Mouse (Mus musculus): ENCODE measurements around the gene Atp10b. TPM values are rescaled to one million over a fixed set of nuclear protein-coding genes. Genes with fewer than 3 reads are reported as not detected.
"Not testable (repeated sequence)": the region's sequence is repeated elsewhere in the genome, so short reads cannot be mapped to it uniquely, and the experiment has no call there.

Gene Atp10b
- polyA plus RNA-seq (2012), result 0.01 TPM in 2 replicates

DNA sequence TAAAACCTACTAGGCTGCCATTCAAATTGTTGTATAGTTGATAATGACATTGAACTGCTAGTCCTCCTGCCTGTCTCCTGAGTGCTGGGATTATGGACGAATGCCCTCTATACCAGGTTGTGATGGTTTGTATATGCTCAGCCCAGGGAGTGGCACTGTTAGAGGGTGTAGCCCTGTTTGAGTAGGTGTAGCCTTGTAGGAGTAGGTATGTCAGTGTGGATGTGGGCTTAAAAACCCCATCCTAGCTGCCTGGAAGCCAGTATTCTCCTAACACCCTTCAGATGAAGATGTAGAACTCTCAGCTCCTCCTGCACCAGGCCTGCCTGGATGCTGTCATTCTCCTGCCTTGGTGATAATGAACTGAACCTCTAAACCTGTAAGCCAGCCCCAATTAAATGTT, at the start of gene Atp10b:
Atp10b (plus strand) TSS at position 301 of the 400 bp plus-strand sequence.
- H3K9me3 ChIP-seq (ENCODE audit: control insufficient read depth, low read length), result no peaks in the 10 kb centered on the region; the same call in 1 of the 2 replicates
- no peaks in the 10 kb centered on the region for H3K36me3 ChIP-seq (ENCODE audit: control insufficient read depth)
- no peaks in the 10 kb centered on the region for H3K27me3 ChIP-seq (ENCODE audit: control insufficient read depth)
- no peaks in the 10 kb centered on the region for H3K4me1 ChIP-seq (ENCODE audit: control insufficient read depth)
- H3K4me3 ChIP-seq (replicated peaks), result no peak within 1 kb of the TSS
- TF ChIP-seq TAL1 (IDR thresholded peaks at IDR 0.05; ENCODE audit: low read length) (no peak), GATA1 (IDR thresholded peaks at IDR 0.05; ENCODE audit: low read length) (no peak)

DNA sequence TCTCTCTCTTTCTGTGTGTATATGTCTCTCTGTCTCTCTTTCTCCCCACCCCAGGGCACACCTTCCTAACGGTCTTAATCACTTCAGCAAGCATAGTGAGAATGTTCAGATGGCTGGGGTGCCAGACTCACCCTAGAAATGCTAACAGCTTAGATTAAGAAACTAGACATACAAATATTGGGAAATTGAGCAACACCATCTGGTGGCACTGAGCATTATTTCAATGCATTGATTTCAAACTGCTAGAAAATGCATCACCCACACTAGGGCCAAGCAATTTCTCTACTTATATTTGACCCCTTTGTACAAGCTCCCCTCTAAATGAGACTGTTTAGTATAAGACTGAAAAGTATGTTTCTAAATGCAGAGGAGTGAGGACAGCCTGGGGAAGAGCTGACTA, 48.3 kb upstream of the Atp10b start:
- no peaks in the 10 kb centered on the region for H3K36me3 ChIP-seq (ENCODE audit: control insufficient read depth)
- TF ChIP-seq TAL1 (IDR thresholded peaks at IDR 0.05; ENCODE audit: low read length) (no peak), GATA1 (IDR thresholded peaks at IDR 0.05; ENCODE audit: low read length) (no peak)
- 0 out of 2 replicates have a peak, but pooled peaks cover 2% of the 10 kb centered on the region for H3K9me3 ChIP-seq (ENCODE audit: control insufficient read depth, low read length)
- H3K4me3 ChIP-seq (replicated peaks), result no peak overlapping the region
- no peaks in the 10 kb centered on the region for H3K4me1 ChIP-seq (ENCODE audit: control insufficient read depth)
- H3K27me3 ChIP-seq (ENCODE audit: control insufficient read depth), result no peaks in the 10 kb centered on the region

GRCm38 (mm10) chr11:43125908-43126477, 23.7 kb upstream of the Atp10b start:
- Histone ChIP-seq H3K36me3 (ENCODE audit: control insufficient read depth) (no peaks in the 10 kb centered on the region), H3K4me1 (ENCODE audit: control insufficient read depth) (no peaks in the 10 kb centered on the region), H3K9me3 (ENCODE audit: control insufficient read depth, low read length) (peaks cover 4% of the 10 kb centered on the region; the same call in 1 of the 2 replicates), H3K27me3 (ENCODE audit: control insufficient read depth) (no peaks in the 10 kb centered on the region), H3K4me3 (replicated peaks) (no peak overlapping the region)
- TF ChIP-seq GATA1 (IDR thresholded peaks at IDR 0.05; ENCODE audit: low read length) (no peak), TAL1 (IDR thresholded peaks at IDR 0.05; ENCODE audit: low read length) (no peak)

- H3K27me3 ChIP-seq (ENCODE audit: control insufficient read depth); H3K4me1 ChIP-seq (ENCODE audit: control insufficient read depth); H3K4me3 ChIP-seq (replicated peaks); H3K9me3 ChIP-seq (ENCODE audit: control insufficient read depth, low read length); H3K36me3 ChIP-seq (ENCODE audit: control insufficient read depth): not testable (repeated sequence)
Measured at GRCm38 (mm10) chr11:43126573-43126972, 23.1 kb upstream of the Atp10b start.

DNA sequence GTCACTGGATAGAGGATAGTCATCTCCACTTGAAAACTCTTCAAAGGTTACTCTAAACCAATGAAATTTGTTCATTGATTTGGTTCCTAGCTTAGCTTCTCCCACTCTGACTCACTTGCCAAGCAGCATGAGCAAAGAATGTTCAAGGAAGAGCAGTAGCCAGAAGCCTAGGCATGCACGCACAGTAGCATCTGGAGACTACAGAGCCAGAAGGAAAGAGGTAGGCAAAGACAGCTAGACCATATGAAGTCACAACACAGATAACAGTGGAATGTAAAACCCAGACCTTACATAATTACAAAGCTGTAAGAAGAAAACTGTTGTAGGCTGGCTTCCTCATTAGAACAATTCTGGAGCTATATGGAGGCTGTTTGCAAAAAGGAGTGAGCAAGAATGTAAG, 8.4 kb upstream of the Atp10b start:
- Histone ChIP-seq H3K27me3 (ENCODE audit: control insufficient read depth) (no peaks in the 10 kb centered on the region), H3K9me3 (ENCODE audit: control insufficient read depth, low read length) (no peaks in the 10 kb centered on the region), H3K4me1 (ENCODE audit: control insufficient read depth) (no peaks in the 10 kb centered on the region), H3K4me3 (replicated peaks) (no peak overlapping the region), H3K36me3 (ENCODE audit: control insufficient read depth) (no peaks in the 10 kb centered on the region)
- TF ChIP-seq GATA1 (IDR thresholded peaks at IDR 0.05; ENCODE audit: low read length), result no peak
- TF ChIP-seq TAL1 (IDR thresholded peaks at IDR 0.05; ENCODE audit: low read length), result no peak

DNA sequence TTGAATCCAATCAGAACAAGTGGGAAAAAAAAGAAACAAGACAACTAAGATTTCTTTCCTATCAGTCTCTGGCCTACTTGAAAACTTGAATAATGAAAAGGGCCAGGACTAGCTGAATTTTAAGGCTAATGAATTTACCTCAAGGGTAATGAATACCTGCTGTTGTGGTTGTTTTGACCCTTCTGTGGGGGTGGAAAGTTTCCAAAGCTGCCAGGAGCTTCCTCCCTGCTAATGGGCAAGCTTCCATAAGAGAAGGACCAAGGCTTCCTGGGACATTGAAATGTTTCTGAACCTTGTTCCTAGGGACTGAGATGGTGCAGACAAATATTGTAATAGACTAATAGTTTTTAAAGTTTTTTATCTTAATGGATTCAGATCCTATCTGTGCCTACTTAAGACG, 6.9 kb upstream of the Atp10b start:
- Histone ChIP-seq H3K36me3 (ENCODE audit: control insufficient read depth) (no peaks in the 10 kb centered on the region), H3K4me1 (ENCODE audit: control insufficient read depth) (no peaks in the 10 kb centered on the region), H3K27me3 (ENCODE audit: control insufficient read depth) (no peaks in the 10 kb centered on the region), H3K4me3 (replicated peaks) (no peak overlapping the region), H3K9me3 (ENCODE audit: control insufficient read depth, low read length) (no peaks in the 10 kb centered on the region)
- no peak for TF ChIP-seq GATA1 (IDR thresholded peaks at IDR 0.05; ENCODE audit: low read length)
- no peak for TF ChIP-seq TAL1 (IDR thresholded peaks at IDR 0.05; ENCODE audit: low read length)

GRCm38 (mm10) chr11:43144178-43144577, 5.5 kb upstream of the Atp10b start:
- TF ChIP-seq TAL1 (IDR thresholded peaks at IDR 0.05; ENCODE audit: low read length) (no peak), GATA1 (IDR thresholded peaks at IDR 0.05; ENCODE audit: low read length) (no peak)
- no peaks in the 10 kb centered on the region for H3K4me1 ChIP-seq (ENCODE audit: control insufficient read depth)

DNA sequence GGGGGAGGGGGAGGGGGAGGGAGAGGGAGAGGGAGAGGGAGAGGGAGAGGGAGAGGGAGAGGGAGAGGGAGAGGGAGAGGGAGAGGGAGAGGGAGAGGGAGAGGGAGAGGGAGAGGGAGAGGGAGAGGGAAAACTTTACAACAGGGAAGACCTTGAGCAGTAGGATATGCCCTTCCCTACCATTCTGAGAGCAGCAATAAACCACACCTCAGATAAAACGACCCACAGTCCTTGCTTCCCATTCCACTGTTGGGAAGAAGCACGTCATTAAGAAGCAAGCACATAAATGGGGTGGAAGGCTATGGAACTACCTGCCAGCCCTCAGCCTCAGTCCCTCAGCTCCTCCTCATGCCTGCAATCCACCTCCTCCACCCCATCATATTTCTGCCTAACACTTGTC, 4.8 kb upstream of the Atp10b start:
- not testable (repeated sequence) for H3K27me3 ChIP-seq (ENCODE audit: control insufficient read depth)

More at GRCm38 (mm10) chr11:43144178-43144577, 5.5 kb upstream of the Atp10b start:
- Histone ChIP-seq H3K27me3 (ENCODE audit: control insufficient read depth) (no peaks in the 10 kb centered on the region), H3K9me3 (ENCODE audit: control insufficient read depth, low read length) (no peaks in the 10 kb centered on the region), H3K36me3 (ENCODE audit: control insufficient read depth) (no peaks in the 10 kb centered on the region), H3K4me3 (replicated peaks) (no peak overlapping the region)

GRCm38 (mm10) chr11:43147380-43147779, 2.3 kb upstream of the Atp10b start:
- Histone ChIP-seq H3K9me3 (ENCODE audit: control insufficient read depth, low read length) (no peaks in the 10 kb centered on the region; the same call in 1 of the 2 replicates), H3K4me1 (ENCODE audit: control insufficient read depth) (no peaks in the 10 kb centered on the region), H3K4me3 (replicated peaks) (no peak overlapping the region), H3K36me3 (ENCODE audit: control insufficient read depth) (no peaks in the 10 kb centered on the region), H3K27me3 (ENCODE audit: control insufficient read depth) (no peaks in the 10 kb centered on the region)
- TF ChIP-seq TAL1 (IDR thresholded peaks at IDR 0.05; ENCODE audit: low read length) (no peak), GATA1 (IDR thresholded peaks at IDR 0.05; ENCODE audit: low read length) (no peak)

More for the DNA sequence above, 4.8 kb upstream of the Atp10b start:
- not testable (repeated sequence) for H3K4me3 ChIP-seq (replicated peaks); H3K36me3 ChIP-seq (ENCODE audit: control insufficient read depth); H3K4me1 ChIP-seq (ENCODE audit: control insufficient read depth); H3K9me3 ChIP-seq (ENCODE audit: control insufficient read depth, low read length)

GRCm38 (mm10) chr11:43148341-43148740, 1.3 kb upstream of the Atp10b start:
- H3K9me3 ChIP-seq (ENCODE audit: control insufficient read depth, low read length), result no peaks in the 10 kb centered on the region; the same call in 1 of the 2 replicates
- no peak overlapping the region for H3K4me3 ChIP-seq (replicated peaks)
- no peaks in the 10 kb centered on the region for H3K4me1 ChIP-seq (ENCODE audit: control insufficient read depth)
- no peaks in the 10 kb centered on the region for H3K36me3 ChIP-seq (ENCODE audit: control insufficient read depth)
- H3K27me3 ChIP-seq (ENCODE audit: control insufficient read depth), result no peaks in the 10 kb centered on the region
- TF ChIP-seq TAL1 (IDR thresholded peaks at IDR 0.05; ENCODE audit: low read length), result no peak
- no peak for TF ChIP-seq GATA1 (IDR thresholded peaks at IDR 0.05; ENCODE audit: low read length)
